In genomic region chr8:124433451-124434125, GRCm38 (mm10) we compare ENCODE assay signal across 8 mouse cellular contexts. TPM values are rescaled to one million over a fixed set of nuclear protein-coding genes. Genes with fewer than 3 reads are reported as not detected.
DNase-seq lines count a peak whose midpoint lies in the region; ATAC-seq lines count a peak whose summit lies in the region.

No protein-coding gene starts in this region.

- WGBS in embryonic facial prominence, embryonic 13.5 days = 1% methylated on average over 55 of the region's 56 CpGs
- WGBS in hindbrain, embryonic 15.5 days = under 1% methylated on average over 53 of the region's 56 CpGs
- WGBS in liver, embryonic 12.5 days (ENCODE audit: insufficient replicate concordance) = 3% methylated on average over 55 of the region's 56 CpGs

- DNase-seq in left cerebral cortex, adult 18-20 months (ENCODE audit: low spot score in 2 of 2) = peak; percentile 63 to 65
- DNase-seq in left cerebral cortex, adult 11 months (ENCODE audit: low spot score) = no peak
- peak; percentile 19 to 33 for DNase-seq in adrenal gland, adult 18-20 months (ENCODE audit: low spot score in 2 of 2)
- peak; percentile 58 for DNase-seq in right cerebral cortex, postnatal 25 days

- no peak for ATAC-seq in embryonic facial prominence, embryonic 13.5 days (ENCODE audit: insufficient number of reproducible peaks, insufficient read depth, low FRiP score, low TSS enrichment, low read depth)
- peak; percentile 31 for ATAC-seq in hindbrain, embryonic 15.5 days (ENCODE audit: low FRiP score, low read depth)
- no peak for ATAC-seq in liver, embryonic 12.5 days
- ATAC-seq in megakaryocyte-erythroid progenitor cell, adult 5-6 weeks (replicated peaks; ENCODE audit: low FRiP score, low TSS enrichment, poor library complexity, severe bottlenecking) = no peak

- peak overlapping the region; percentile 72 for H3K4me3 ChIP-seq in embryonic facial prominence, embryonic 13.5 days
- peak overlapping the region; percentile 58 for H3K4me3 ChIP-seq in hindbrain, embryonic 15.5 days
- H3K4me3 ChIP-seq in liver, embryonic 12.5 days = peak overlapping the region; percentile 57

- H3K4me1 ChIP-seq in embryonic facial prominence, embryonic 13.5 days = peaks cover 26% of the 10 kb centered on the region
- H3K4me1 ChIP-seq in hindbrain, embryonic 15.5 days (replicated peaks) = peaks cover 57% of the 10 kb centered on the region
- peaks cover 18% of the 10 kb centered on the region for H3K4me1 ChIP-seq in liver, embryonic 12.5 days

- no peaks in the 10 kb centered on the region for H3K9me3 ChIP-seq in embryonic facial prominence, embryonic 13.5 days
- H3K9me3 ChIP-seq in hindbrain, embryonic 15.5 days = no peaks in the 10 kb centered on the region
- H3K9me3 ChIP-seq in liver, embryonic 12.5 days (replicated peaks) = no peaks in the 10 kb centered on the region

- H3K36me3 ChIP-seq in embryonic facial prominence, embryonic 13.5 days = no peaks in the 10 kb centered on the region
- no peaks in the 10 kb centered on the region for H3K36me3 ChIP-seq in hindbrain, embryonic 15.5 days
- no peaks in the 10 kb centered on the region for H3K36me3 ChIP-seq in liver, embryonic 12.5 days

- H3K27ac ChIP-seq in embryonic facial prominence, embryonic 13.5 days = no peak overlapping the region
- peak overlapping the region; percentile 85 for H3K27ac ChIP-seq in hindbrain, embryonic 15.5 days (replicated peaks)
- H3K27ac ChIP-seq in liver, embryonic 12.5 days = no peak overlapping the region

- peak overlapping the region; percentile 98 for H3K4me2 ChIP-seq in embryonic facial prominence, embryonic 13.5 days
- H3K4me2 ChIP-seq in hindbrain, embryonic 15.5 days = peak overlapping the region; percentile 75
- H3K4me2 ChIP-seq in liver, embryonic 12.5 days = peak overlapping the region; percentile 83

- H3K27me3 ChIP-seq in embryonic facial prominence, embryonic 13.5 days = peaks cover 34% of the 10 kb centered on the region
- H3K27me3 ChIP-seq in hindbrain, embryonic 15.5 days = no peaks in the 10 kb centered on the region
- peaks cover 58% of the 10 kb centered on the region for H3K27me3 ChIP-seq in liver, embryonic 12.5 days (replicated peaks)

- H3K9ac ChIP-seq in embryonic facial prominence, embryonic 13.5 days = peak overlapping the region; percentile 72
- H3K9ac ChIP-seq in hindbrain, embryonic 15.5 days = peak overlapping the region; percentile 82
- 0 out of 2 replicates have a peak overlapping the region, but pooled peaks have one; percentile 31 for H3K9ac ChIP-seq in liver, embryonic 12.5 days

RNA-seq across cellular contexts. Expression of gene Pgbd5, which starts 5.9 kb away (rescaled TPM):
- total RNA-seq in left cerebral cortex, adult 18-20 months (2021) = 100 to 1,000 TPM; 208 to 219 TPM
- 1 to 10 TPM; 3.9 to 6.0 TPM for total RNA-seq in adrenal gland, adult 18-20 months (2021)
- 2.0 and 2.6 TPM in 2 replicates for polyA plus RNA-seq in embryonic facial prominence, embryonic 13.5 days (2015; fragmentation: Nextera tagmentation; extraction: Ambion mirVana)
- 16.4 TPM in 2 replicates for polyA plus RNA-seq in hindbrain, embryonic 15.5 days (2015; fragmentation: Nextera tagmentation; extraction: Ambion mirVana)
- 0.24 and 0.37 TPM in 2 replicates for polyA plus RNA-seq in liver, embryonic 12.5 days (2016; fragmentation: Nextera tagmentation; extraction: Ambion mirVana)
- not detected in 2 replicates for total RNA-seq in megakaryocyte-erythroid progenitor cell, adult 5-6 weeks (2014; fragmentation: Nextera tagmentation)
- total RNA-seq in megakaryocyte-erythroid progenitor cell, adult 5-6 weeks (2017) = not detected in 2 replicates

Comparison
In these comparisons a context has a peak if more than half of its experiments do, and no peak if none do; other contexts are left out.
1. H3K9ac ChIP-seq: peak in every context shown above with its lines; median percentile 82 in hindbrain, embryonic 15.5 days; 72 in embryonic facial prominence, embryonic 13.5 days; 31 in liver, embryonic 12.5 days.
2. RNA of gene Pgbd5, which starts 5.9 kb away (total RNA-seq): 208 to 219 TPM in left cerebral cortex, adult 18-20 months; 3.9 to 6.0 TPM in adrenal gland, adult 18-20 months and not detected in megakaryocyte-erythroid progenitor cell, adult 5-6 weeks; every median in the first group is over 10 times any median in the second.
3. Peak in every context shown above with its lines, with median percentiles within 50 percentile points of each other: H3K4me2 ChIP-seq and H3K4me3 ChIP-seq.